Mouse (Mus musculus): ENCODE data around the gene Susd2.

- TF ChIP-seq GATA1 (IDR thresholded peaks at IDR 0.05; ENCODE audit: borderline replicate concordance, low read length), result no peak
- TF ChIP-seq FLI1 (IDR thresholded peaks at IDR 0.05; ENCODE audit: low read length), result no peak
Observed at GRCm38 (mm10) chr10:75600189-75600730, 43.5 kb downstream of the Susd2 start.
